Mouse (Mus musculus): ENCODE results near the gene Kif28.
"Not testable (repeated sequence)": the region's sequence is repeated elsewhere in the genome, so short reads cannot be mapped to it uniquely, and the experiment has no call there.

Gene Kif28

DNA sequence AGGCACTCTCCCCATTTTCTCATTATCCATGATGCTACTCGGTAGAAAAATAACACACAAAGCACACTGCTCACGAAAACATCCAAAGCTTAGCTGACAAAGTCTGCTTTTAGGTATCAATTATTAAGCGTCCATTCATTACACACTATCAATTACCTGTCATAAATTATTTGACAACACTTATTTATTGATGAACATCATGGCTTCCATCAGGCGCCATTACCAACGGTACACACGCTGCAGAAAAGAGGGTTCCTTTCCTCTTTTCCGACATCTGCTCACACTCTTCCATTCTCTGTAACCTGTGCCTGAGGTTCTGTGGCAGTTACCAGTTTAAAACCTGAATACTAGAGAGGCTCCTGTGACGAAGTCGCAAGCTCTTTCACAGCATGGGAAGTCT, at the start of gene Kif28:
TSS of gene Kif28 (minus strand) at position 101 of the 400 bp plus-strand sequence.
- no peak for DNase-seq (ENCODE audit: low spot score in 2 of 2)

DNA sequence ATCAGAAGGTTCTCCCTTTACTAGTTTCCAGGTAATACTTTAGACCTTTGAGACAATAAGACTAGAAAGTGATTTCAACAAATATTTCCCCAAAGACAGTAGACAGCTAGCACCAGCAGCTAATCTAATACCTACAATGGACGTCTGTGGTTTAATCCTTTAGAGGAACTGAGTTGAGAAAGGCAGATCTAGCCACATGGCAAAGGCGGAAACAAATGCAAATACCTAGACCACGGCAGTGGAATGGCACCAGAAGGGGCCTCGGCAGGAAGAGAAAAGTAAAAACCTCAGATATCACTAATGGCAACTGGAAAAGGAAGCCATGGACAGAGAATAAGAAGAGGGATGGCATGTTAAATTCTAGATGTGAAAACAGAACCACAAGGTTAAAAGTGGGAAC, 42.2 kb upstream of the Kif28 start:
- DNase-seq (ENCODE audit: low spot score in 2 of 2) = peak; percentile 53 to 57

DNA sequence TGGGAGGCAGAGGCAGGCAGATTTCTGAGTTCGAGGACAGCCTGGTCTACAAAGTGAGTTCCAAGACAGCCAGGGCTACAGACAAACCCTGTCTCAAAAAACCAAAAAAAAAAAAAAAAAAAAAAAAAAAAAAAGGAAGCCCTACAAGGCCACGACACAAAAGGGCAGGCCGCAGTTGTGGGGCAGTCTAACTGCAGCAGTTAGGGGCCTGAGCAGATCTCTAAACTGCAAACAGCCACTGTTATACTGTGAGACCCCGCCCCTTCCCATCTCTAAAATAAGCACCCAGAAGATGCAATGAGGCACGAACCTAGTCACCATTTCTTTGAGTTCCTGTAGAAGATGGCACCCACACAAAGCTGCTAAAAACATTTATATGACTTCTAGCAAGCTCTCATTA, 40.4 kb upstream of the Kif28 start:
- DNase-seq (ENCODE audit: low spot score in 2 of 2) = peak; percentile 10 to 24

DNA sequence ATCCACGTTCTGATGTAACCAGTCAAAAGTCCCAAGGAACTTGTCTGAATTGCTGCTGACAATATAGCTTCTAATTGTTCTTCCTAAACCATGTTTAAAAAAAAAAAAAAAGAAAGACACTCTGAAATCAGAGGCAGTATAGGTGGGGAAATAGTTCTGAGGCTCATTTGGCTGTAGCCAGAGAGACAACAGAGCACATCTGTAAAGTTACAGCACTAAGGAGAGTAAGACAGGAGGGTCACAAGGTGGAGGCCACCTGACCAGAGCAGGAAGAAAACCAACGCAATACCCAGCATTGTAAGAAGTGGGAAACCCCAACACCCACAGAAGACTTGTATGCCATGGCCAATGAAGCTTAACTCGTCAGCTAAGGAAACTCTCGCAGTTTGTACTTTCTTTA, 39.0 kb upstream of the Kif28 start:
- DNase-seq (ENCODE audit: low spot score in 2 of 2) = peak; percentile 20 to 29

DNA sequence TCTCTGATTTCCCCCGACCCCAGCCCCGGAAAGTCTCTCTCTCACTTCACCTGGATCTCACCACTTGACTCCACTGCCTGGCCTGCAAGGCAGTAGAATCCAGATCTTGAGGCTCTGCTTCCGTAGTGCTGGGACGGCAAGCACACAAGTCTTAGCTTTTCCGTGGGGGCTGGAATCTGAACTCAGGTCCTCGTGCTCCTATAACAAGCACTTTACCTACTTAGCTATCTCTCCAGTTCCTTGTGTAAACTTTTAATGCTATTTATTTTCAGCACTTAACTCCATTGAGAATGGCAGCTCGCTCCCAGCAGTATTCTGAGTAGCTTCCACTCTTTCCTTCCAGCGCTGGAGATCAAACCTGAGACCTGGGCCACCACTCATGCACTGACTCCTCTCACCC, 31.8 kb upstream of the Kif28 start:
- DNase-seq (ENCODE audit: low spot score in 2 of 2) = no peak

DNA sequence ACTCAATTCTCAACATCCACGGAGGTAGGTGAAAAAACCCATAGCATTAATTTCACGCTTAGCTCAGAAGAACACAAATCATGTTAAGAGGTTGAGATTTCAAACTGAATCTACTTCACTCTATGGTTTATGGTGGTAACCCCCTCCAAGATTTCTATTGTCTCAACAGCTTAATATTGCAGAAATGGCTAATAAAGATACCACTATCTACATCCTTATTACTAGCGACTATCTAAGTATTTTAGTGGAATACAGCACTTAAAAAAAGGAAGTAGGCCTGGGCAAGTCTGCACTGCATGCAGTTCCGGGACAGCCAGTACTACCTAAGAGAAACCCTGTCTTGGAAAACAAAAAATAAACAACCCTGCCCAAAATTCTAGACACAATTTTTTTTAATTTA, 15.5 kb upstream of the Kif28 start:
- no peak for DNase-seq (ENCODE audit: low spot score in 2 of 2)

DNA sequence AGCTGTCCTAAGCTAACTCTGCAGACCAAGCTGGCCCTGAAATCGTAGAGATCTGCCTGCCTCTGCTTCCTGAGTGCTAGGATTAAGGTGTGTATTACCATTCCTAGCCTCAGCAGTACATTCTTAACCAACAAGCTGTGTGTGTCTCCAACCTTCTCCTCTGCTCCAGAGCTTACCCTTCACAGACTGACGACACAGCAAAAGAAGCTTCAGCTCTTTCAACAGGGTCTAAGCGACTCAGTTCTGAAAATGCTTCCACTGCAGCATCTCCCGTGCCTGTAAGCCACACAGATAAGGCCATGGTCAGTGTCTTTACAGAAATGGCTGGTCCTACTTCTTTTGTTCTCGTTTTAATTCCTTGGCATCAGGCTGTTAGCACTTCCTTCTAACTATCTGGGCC, 15.0 kb upstream of the Kif28 start:
- DNase-seq (ENCODE audit: low spot score in 2 of 2) = no peak

DNA sequence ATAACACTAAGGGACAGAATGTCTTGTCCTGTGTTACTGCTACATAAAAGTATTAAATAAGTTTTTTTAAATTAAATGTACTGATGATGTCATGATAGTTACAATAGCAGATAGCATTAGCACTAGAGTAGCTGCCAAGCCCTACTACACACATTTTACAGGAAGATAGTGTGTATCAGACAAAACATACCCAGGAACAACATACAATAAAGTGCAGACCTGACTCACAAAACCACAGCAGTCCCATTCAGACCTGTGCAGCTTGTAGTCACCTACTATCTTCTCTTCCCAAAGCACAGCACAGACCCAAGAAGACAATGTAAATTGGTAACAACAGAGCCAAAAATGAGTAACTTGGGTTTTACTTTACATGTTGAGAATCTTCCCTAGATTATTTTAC, 11.4 kb upstream of the Kif28 start:
- no peak for DNase-seq (ENCODE audit: low spot score in 2 of 2)

DNA sequence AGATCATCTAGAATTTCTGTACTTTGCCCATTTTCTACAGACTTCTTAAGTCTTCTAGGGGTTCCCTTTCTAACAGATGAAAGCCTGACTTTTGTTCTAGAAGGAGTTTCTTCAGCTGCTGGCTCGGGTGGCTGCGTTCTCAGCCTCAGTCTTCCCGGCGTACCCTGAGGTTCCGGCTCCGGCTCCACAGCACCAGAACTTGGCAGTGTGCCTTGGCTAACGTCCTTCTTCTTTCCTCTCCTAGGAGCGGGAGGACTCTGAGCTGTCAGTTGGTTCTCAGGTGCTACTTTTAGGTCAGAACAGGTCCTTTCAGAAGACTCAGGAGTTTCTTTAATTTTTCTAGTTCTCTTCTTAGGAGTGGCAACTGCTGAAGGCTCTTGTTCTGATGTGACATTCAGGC, 7.9 kb upstream of the Kif28 start:
- no peak for DNase-seq (ENCODE audit: low spot score in 2 of 2)

DNA sequence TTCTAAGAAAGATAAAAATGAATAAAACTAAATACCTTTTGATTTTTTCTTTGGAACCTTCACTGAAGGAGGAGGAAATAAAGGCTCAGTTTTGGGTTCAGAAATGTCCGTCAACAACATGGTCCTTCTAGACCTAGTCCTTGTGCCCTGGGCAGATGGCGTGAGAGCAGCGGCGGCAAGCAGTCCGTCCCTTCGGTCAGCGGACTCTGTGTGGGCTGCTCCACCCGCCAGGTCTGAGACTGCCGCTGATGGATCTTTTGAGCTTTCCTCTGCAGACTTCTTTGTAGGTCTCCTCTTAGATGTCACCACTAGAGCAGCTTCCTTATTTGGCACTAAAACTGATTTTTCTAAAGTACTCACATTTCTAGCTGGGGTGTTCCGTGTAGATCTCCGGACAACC, 7.2 kb upstream of the Kif28 start:
- DNase-seq (ENCODE audit: low spot score in 2 of 2) = no peak

DNA sequence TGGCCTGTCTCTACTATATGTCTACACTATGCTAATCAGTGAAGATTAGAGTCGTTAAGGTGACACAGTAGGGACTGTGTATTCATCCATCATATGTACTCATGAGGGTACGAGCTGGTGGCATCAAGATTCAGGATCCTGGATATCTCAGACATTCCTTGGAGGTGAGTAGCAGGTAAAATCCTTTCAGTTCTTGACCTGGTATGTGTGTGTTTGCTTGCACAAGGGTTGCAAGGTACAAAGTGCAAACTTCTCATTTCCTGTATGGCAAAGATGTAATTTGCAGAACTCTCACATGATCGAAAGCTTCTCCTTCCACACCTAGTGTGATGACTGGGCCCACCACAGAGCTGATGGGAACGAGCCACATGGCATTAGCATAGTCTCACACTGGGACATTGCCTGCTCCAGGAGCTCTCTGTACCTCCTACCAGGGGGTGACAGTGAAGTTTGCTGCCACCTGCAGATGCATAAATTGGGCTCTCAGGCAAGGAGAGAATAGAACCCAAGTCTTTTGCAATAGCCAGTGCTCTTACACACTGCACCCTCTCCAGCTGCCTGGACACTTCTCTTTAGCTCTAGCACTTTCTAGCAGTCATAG, 1.4 kb downstream of the Kif28 start:
- DNase-seq (ENCODE audit: low spot score in 2 of 2) = no peak

DNA sequence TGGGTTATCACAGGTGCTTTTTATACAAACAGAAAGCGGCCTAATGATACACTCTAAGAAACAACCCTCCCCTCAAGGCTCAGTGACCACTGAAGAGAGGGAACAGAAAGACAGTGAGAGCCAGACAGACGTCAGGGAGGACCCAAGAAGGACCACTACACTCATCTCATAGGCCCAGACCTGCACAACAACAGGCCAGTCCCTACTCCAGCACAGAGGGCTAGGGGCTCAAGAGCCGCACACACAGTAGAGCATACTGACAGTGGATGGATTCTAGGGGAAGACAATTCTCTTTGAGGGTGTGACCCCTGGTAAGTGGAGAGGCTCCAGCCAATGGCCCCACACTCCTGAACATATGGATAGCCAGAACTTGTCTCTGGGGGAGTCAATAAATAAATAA, 8.6 kb downstream of the Kif28 start:
- DNase-seq (ENCODE audit: low spot score in 2 of 2) = no peak

DNA sequence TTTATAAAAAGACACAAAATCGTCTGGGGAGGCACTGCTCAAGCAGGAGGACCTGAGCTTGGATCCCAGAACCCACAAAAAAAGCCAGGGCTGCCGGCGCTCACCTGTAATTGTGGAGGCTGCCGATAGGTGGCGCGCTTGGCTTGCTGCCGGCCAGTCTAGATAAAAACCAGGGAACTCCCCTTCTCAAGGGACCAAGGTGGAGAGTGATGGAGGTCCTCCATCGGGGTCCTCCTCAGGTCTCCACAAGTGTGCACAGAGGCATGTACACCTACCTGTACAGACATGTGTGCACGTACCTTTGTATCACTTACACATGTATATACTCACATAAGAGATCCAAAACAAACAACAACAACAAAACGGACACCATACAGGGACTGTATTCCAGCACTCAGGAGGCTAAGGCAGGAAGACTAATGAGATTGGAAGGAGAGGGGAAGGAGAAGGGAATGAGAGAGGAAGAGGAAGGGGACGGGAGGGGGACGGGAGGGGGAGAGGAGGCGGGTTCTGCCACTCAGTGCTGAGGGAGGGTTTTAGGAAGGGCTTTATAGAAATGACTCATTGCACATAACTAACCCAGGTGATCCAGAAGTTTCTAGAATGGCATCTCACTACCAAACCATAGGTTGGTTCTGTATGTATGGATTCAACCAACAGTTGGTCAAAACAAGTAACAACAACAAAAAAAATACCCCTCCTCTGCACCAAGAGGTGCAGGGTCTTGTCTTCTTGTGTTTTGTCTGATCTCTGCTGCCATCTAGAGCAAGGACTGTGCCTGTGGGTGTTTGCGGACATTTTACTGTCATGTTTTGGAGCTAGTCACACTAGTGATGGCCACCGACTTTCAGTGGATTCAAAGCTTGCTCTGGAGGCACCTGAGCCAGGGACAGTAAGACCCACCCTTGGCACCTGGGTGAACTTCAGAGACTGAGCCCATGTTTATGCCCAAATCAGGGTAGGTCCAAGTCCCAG, 10.3 kb downstream of the Kif28 start:
- DNase-seq (ENCODE audit: low spot score in 2 of 2) = peak; percentile 32 to 40

DNA sequence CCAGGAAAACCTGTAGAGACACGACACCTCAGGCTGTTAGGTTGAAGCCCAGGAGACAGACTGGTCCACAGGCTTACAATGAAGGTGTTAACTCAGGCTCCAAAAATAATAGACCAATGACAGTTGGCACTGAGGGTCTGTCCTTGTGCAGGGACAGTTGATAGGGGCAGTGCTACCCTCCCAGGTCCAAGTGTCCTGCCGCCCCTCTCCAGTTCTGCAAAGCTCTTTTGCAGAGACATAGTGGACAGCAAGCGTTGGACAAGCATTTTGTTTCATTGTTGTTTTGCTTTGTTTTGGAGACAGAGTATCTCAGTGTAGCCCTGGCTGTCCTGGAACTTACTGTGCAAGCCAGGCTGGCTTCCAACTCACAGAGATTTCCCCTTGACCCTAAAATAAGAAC, 13.7 kb downstream of the Kif28 start:
- no peak for DNase-seq (ENCODE audit: low spot score in 2 of 2)

DNA sequence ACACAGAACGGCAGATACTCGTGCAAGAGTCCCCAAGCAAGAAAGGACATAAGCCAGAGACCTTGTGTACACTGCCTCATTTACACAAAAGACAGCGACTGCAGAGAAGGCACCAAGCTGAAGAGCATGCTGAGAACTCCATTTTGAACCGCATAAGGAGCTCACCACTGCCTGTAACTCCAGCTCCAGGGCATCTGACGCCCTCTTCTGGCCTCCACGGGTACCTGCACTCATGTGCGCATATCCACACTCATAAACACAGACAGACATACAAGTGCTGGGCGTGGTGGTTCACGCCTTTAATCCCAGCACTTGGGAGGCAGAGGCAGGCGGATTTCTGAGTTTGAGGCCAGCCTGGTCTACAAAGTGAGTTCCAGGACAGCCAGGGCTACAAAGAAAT, 16.4 kb downstream of the Kif28 start:
- DNase-seq (ENCODE audit: low spot score in 2 of 2) = no peak

DNA sequence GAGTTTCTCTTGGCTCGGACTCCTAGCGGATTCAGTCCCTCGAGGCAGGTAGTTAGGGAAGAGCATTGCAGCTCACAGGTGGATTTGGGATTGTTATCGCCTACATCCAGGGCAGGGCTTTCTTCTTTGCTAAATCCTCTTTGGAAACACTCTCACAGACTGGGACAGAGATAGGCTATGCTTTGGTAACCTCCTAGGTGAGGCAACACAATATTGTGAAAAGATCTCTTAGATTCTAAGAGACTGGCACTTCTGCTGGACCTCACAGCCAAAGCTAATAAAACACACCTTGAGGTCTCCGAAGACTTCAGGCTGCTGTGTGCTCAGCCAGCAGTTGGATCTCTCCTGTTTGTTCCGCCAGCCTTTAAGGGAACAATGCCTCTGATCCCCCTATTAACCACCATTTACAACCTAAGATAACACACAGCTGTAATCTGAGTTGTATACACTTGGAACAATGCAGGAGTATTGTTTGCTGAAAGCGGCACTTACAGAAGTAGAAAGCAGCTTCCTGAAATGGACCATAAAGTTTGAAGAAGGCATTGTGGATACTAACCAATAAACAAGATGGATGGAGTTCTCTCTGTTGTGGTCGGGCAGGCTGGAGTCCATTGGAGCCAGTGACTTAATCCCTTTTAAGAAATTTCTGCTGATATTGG, 22.1 kb downstream of the Kif28 start:
- no peak for DNase-seq (ENCODE audit: low spot score in 2 of 2)

DNA sequence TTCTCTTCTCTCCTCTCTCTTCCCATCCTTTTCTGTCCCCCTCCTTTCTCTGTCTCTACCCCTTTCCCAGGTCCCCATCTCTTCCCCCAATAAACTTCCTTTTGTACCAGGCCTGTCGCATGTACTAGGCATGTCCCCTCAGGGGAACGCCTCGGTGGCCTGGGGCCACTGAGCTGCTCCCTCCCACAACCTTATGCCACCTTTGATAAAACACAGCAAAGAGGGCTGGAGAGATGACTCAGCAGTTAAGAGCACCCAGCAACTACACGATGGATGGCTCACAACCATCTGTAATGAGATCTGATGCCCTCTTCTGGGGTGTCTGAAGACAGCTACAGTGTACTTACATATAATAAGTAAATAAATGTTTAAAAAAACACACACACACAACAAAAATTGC, 29.3 kb downstream of the Kif28 start:
- peak; percentile 6 to 45 for DNase-seq (ENCODE audit: low spot score in 2 of 2)

DNA sequence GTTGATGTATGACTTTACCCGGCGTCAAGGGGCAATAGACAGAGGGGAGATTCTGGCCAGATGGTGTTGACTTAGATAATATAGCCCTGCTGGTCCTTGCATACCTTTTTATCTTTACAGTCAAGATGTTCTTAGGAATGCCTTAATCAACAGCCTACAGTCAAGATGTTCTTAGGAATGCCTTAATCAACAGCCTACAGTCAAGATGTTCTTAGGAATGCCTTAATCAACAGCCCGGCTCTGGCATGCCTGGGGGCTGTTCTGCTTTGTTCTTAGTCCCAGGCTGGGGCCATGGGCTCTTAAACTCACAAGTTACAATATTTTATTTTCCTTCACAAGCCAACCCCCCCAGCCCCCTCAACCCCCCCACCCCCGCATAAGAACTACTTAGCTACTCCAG, 29.8 kb downstream of the Kif28 start:
- not testable (repeated sequence) for DNase-seq (ENCODE audit: low spot score in 2 of 2)

DNA sequence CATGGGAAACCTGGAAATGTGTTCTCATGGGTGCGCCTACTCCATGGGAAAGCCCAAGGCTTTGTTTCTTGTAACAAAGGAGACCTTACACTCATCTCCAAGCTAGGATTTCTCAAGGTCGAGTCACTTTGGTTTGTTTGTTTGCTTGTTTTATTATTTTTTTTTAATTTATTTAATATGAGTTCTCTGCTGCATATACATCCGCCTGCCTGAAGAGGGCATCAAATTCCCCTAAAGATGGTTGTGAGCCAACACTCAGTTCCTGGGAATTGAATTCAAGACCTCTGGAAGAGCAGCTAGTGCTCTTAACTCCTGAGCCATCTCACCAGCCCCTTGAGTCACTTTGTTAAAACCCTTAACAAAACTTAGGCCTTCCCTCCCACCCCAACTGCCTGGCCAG, 31.7 kb downstream of the Kif28 start:
- DNase-seq (ENCODE audit: low spot score in 2 of 2) = no peak

DNA sequence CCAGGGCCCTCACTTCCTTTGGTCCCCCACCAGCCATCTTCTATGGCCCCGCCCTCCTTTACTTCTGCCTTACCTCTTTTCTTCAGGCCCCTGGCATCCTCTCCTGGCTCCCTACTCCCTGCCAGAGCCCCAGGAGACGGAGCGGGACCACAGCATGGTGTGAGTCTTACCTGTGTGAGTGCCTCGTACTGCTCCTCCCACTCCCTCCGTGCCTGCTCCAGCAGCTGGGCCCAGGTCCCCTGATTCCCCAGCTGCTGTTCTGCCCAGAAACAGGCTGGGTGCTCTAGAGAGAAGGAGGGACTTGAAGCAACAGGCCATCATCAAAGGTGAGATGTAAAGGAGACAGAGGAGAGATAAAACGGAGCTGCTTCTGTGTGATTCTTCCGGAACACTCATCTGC, 32.4 kb downstream of the Kif28 start:
- DNase-seq (ENCODE audit: low spot score in 2 of 2) = no peak

DNA sequence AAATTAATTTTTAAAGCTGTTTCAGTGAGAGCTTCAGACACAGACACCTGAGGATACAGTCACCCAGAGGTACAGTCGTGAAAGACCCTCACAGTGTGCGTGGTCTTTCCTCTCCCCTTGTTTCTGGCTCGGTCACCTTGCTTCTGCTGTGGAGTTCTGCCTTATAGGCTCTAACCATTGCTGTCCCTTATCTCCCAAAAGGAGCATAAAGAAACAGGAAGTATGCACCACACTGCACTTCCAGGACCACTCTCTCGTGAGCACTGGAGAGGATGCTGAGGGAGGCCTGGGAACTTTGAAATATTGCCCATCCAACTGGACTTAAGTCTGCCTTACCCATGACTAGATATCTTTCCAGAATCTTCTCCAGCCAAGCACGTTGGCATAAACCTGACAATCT, 34.3 kb downstream of the Kif28 start:
- DNase-seq (ENCODE audit: low spot score in 2 of 2) = no peak

DNA sequence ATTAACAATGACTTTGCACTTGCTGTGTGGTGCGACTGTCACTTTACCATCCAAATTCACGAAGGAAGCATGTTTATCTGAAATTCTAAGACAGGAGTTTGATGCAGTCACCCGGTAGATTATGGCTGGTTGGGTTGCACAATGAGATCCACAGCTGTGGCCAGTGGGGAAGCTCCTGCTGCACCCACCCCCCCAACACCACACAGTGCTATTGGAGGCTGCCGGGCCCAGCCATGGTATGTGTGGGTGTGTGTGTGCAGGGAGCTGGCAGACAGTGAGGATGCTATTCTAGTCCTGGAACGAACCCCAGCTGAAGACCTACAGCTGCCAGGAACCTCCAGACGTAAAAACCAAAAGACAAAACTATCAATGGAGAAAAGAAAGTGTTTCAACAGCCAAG, 35.7 kb downstream of the Kif28 start:
- DNase-seq (ENCODE audit: low spot score in 2 of 2) = no peak

DNA sequence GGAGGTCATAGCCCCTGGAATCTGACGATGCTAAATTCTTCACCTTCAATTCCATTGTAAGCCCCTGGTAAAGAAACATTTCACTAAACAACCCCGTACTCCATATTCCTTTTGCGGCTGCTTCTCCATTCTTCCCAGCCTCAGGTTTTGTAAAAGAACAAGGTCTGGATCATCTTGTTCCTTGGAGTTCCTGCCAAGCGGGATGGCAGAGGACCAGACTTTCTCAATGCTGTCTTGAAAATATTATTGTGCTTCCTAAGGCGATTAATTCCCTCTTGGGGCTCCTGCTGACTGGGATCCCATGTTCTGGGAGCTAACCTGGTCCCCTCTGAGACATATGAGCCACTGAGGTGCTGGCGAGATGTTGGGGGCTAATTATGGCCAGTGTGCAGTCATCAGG, 39.9 kb downstream of the Kif28 start:
- DNase-seq (ENCODE audit: low spot score in 2 of 2) = no peak

All from spleen, postnatal 36 days (tissue).